Mouse (Mus musculus) adrenal gland, adult 18-20 months (tissue): ENCODE measurements around the gene Gk2. TPM values are rescaled to one million over a fixed set of nuclear protein-coding genes. Genes with fewer than 3 reads are reported as not detected.

Experiments
- total RNA-seq, 2 experiments: library from RNA; stranded (reverse); gene quantifications; 1 replicate in 1 of 2; 2 replicates in 1 of 2; pipeline ENCODE4 v1.2.3; 2021

Gk2 gene
- total RNA-seq, 2 experiments from 2014 or later: not detected

Other genes with a start within 250 kb of the Gk2 start
- gene Naa11, start 64.6 kb downstream of the Gk2 start, total RNA-seq: not detected